ENCODE assay signal across 23 mouse cellular contexts in the genomic region with DNA sequence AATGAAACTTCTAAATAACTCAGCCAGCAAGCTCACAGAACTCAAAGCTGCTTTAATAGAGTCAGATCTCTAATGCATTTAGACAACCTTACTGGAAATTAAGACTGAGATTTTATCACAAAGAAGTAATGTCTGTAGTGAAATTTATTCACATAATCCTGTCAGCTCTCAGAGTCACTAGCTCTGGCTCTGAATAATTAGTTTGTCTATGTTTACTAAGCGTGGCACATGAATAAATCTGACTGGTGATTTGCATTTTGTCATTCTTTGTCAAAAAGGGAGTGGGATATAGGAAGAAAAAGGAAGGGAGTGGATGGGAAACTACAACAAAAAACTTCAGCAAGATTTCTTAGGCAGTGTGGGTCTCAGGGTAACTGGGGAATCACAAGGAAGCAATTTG.
DNase-seq lines count a peak whose midpoint lies in the region; ATAC-seq and TF ChIP-seq lines count a peak whose summit lies in the region.
"Had no signal": no experiment of that assay in that cellular context is flagged by ENCODE, and none has a peak within 500 bp of the region (broad histone marks: within the 10 kb centered on the region; RNA-seq: fewer than 3 reads in every experiment).

No protein-coding gene starts in this region.

- WGBS in forebrain, embryonic 13.5 days = 17% methylated on average over 1 of the region's 1 CpGs
- 30% methylated on average over 1 of the region's 1 CpGs for WGBS in forebrain, embryonic 11.5 days
- 8% methylated on average over 1 of the region's 1 CpGs for WGBS in midbrain, embryonic 11.5 days
- 15% methylated on average over 1 of the region's 1 CpGs for WGBS in midbrain, postnatal 0 days
- 12% methylated on average over 1 of the region's 1 CpGs for WGBS in forebrain, postnatal 0 days
- WGBS in neural tube, embryonic 15.5 days = 25% methylated on average over 1 of the region's 1 CpGs

- H3K27ac ChIP-seq in forebrain, embryonic 13.5 days = no peak overlapping the region; the same call in 1 of the 2 replicates
- H3K27ac ChIP-seq in forebrain, embryonic 11.5 days (ENCODE audit: low read depth, low read length) = no peak overlapping the region
- no peak overlapping the region for H3K27ac ChIP-seq in midbrain, embryonic 11.5 days (ENCODE audit: low read depth, low read length)
- H3K27ac ChIP-seq in midbrain, postnatal 0 days (ENCODE audit: low read depth, low read length) = no peak overlapping the region
- no peak overlapping the region for H3K27ac ChIP-seq in forebrain, postnatal 0 days (ENCODE audit: low read depth, low read length)
- H3K27ac ChIP-seq in neural tube, embryonic 15.5 days (replicated peaks) = no peak overlapping the region
- H3K27ac ChIP-seq: heart, adult 2 months; heart, embryonic 10.5 days; heart, embryonic 13.5 days; hindbrain, embryonic 12.5 days; hindbrain, embryonic 15.5 days had no signal

- ATAC-seq in forebrain, embryonic 13.5 days = peak; percentile 77
- no peak for ATAC-seq in forebrain, embryonic 11.5 days (replicated peaks; ENCODE audit: low FRiP score)
- peak; percentile 75 for ATAC-seq in midbrain, embryonic 11.5 days (ENCODE audit: low FRiP score)
- ATAC-seq in midbrain, postnatal 0 days (ENCODE audit: low FRiP score) = no peak
- ATAC-seq in forebrain, postnatal 0 days = peak; percentile 86
- no peak for ATAC-seq in neural tube, embryonic 15.5 days (ENCODE audit: low FRiP score)
- ATAC-seq: intestine, postnatal 0 days; Patski had no signal

- H3K4me3 ChIP-seq in forebrain, embryonic 13.5 days = no peak overlapping the region
- H3K4me3 ChIP-seq in forebrain, embryonic 11.5 days (ENCODE audit: low read depth, low read length) = no peak overlapping the region
- H3K4me3 ChIP-seq in midbrain, embryonic 11.5 days (ENCODE audit: low read depth, low read length) = no peak overlapping the region
- H3K4me3 ChIP-seq in midbrain, postnatal 0 days (ENCODE audit: low read depth, low read length) = no peak overlapping the region
- no peak overlapping the region for H3K4me3 ChIP-seq in forebrain, postnatal 0 days (ENCODE audit: low read depth, low read length)
- H3K4me3 ChIP-seq in neural tube, embryonic 15.5 days (replicated peaks) = no peak overlapping the region
- H3K4me3 ChIP-seq: heart, adult 2 months; heart, embryonic 10.5 days; heart, embryonic 13.5 days; hindbrain, embryonic 12.5 days; hindbrain, embryonic 15.5 days had no signal

- H3K4me2 ChIP-seq in forebrain, embryonic 13.5 days = no peak overlapping the region
- H3K4me2 ChIP-seq in forebrain, embryonic 11.5 days (ENCODE audit: low read depth, low read length, severe bottlenecking) = no peak overlapping the region
- H3K4me2 ChIP-seq in midbrain, embryonic 11.5 days = no peak overlapping the region
- no peak overlapping the region for H3K4me2 ChIP-seq in midbrain, postnatal 0 days (ENCODE audit: low read depth, low read length, poor library complexity, severe bottlenecking)
- H3K4me2 ChIP-seq in forebrain, postnatal 0 days (ENCODE audit: low read depth) = no peak overlapping the region
- H3K4me2 ChIP-seq in neural tube, embryonic 15.5 days = no peak overlapping the region
- H3K4me2 ChIP-seq: heart, embryonic 13.5 days; hindbrain, embryonic 12.5 days; hindbrain, embryonic 15.5 days had no signal

- H3K4me1 ChIP-seq in forebrain, embryonic 13.5 days = 0 out of 2 replicates have a peak, but pooled peaks cover 4% of the 10 kb centered on the region
- no peaks in the 10 kb centered on the region for H3K4me1 ChIP-seq in forebrain, embryonic 11.5 days (replicated peaks; ENCODE audit: control insufficient read depth, insufficient read depth, low read length)
- no peaks in the 10 kb centered on the region for H3K4me1 ChIP-seq in midbrain, embryonic 11.5 days (ENCODE audit: control insufficient read depth, insufficient read depth, low read length)
- H3K4me1 ChIP-seq in midbrain, postnatal 0 days (ENCODE audit: insufficient read depth, low read length) = peaks cover under 1% of the 10 kb centered on the region; the same call in 1 of the 2 replicates
- 0 out of 2 replicates have a peak, but pooled peaks cover 3% of the 10 kb centered on the region for H3K4me1 ChIP-seq in forebrain, postnatal 0 days (ENCODE audit: insufficient read depth)
- H3K4me1 ChIP-seq in neural tube, embryonic 15.5 days = no peaks in the 10 kb centered on the region
- H3K4me1 ChIP-seq: heart, embryonic 10.5 days; heart, embryonic 13.5 days; hindbrain, embryonic 12.5 days; hindbrain, embryonic 15.5 days had no signal

- H3K9me3 ChIP-seq in forebrain, embryonic 13.5 days (replicated peaks) = no peaks in the 10 kb centered on the region
- H3K9me3 ChIP-seq in forebrain, embryonic 11.5 days (ENCODE audit: control insufficient read depth, low read length) = no peaks in the 10 kb centered on the region
- no peaks in the 10 kb centered on the region for H3K9me3 ChIP-seq in midbrain, embryonic 11.5 days (ENCODE audit: control insufficient read depth, low read length)
- no peaks in the 10 kb centered on the region for H3K9me3 ChIP-seq in midbrain, postnatal 0 days (ENCODE audit: low read length)
- H3K9me3 ChIP-seq in forebrain, postnatal 0 days (ENCODE audit: low read length) = no peaks in the 10 kb centered on the region
- H3K9me3 ChIP-seq in neural tube, embryonic 15.5 days (replicated peaks) = no peaks in the 10 kb centered on the region
- H3K9me3 ChIP-seq: heart, embryonic 10.5 days; heart, embryonic 13.5 days; hindbrain, embryonic 12.5 days; hindbrain, embryonic 15.5 days had no signal

- TF ChIP-seq CTCF in midbrain, postnatal 0 days (IDR thresholded peaks at IDR 0.05) = no peak
- TF ChIP-seq CTCF in brain, embryonic 14.5 days (IDR thresholded peaks at IDR 0.05; ENCODE audit: borderline replicate concordance, extremely low read depth, insufficient read depth, insufficient read length) = no peak
- no peak for TF ChIP-seq CTCF in forebrain, postnatal 0 days (IDR thresholded peaks at IDR 0.05; ENCODE audit: low read depth)

- no peak for TF ChIP-seq POLR2A in brain, embryonic 14.5 days (IDR thresholded peaks at IDR 0.05; ENCODE audit: borderline replicate concordance, extremely low read depth, insufficient read depth, insufficient read length, poor library complexity, severe bottlenecking)

- H3K36me3 ChIP-seq in forebrain, embryonic 13.5 days (ENCODE audit: poor library complexity, severe bottlenecking) = no peaks in the 10 kb centered on the region
- H3K36me3 ChIP-seq in forebrain, embryonic 11.5 days (ENCODE audit: control insufficient read depth, insufficient read depth, low read length) = no peaks in the 10 kb centered on the region
- H3K36me3 ChIP-seq in midbrain, embryonic 11.5 days (ENCODE audit: control insufficient read depth, insufficient read depth, low read length) = no peaks in the 10 kb centered on the region
- H3K36me3 ChIP-seq in midbrain, postnatal 0 days (ENCODE audit: insufficient read depth, low read length) = no peaks in the 10 kb centered on the region
- no peaks in the 10 kb centered on the region for H3K36me3 ChIP-seq in forebrain, postnatal 0 days (ENCODE audit: insufficient read depth)
- no peaks in the 10 kb centered on the region for H3K36me3 ChIP-seq in neural tube, embryonic 15.5 days
- H3K36me3 ChIP-seq: heart, embryonic 10.5 days; heart, embryonic 13.5 days; hindbrain, embryonic 12.5 days; hindbrain, embryonic 15.5 days had no signal

- H3K9ac ChIP-seq in forebrain, embryonic 13.5 days = no peak overlapping the region
- no peak overlapping the region for H3K9ac ChIP-seq in forebrain, embryonic 11.5 days (ENCODE audit: low read length)
- no peak overlapping the region for H3K9ac ChIP-seq in midbrain, embryonic 11.5 days (ENCODE audit: low read length)
- H3K9ac ChIP-seq in midbrain, postnatal 0 days (replicated peaks; ENCODE audit: low read length, poor library complexity, severe bottlenecking) = no peak overlapping the region
- no peak overlapping the region for H3K9ac ChIP-seq in forebrain, postnatal 0 days
- no peak overlapping the region for H3K9ac ChIP-seq in neural tube, embryonic 15.5 days (replicated peaks)
- H3K9ac ChIP-seq: heart, embryonic 13.5 days; hindbrain, embryonic 12.5 days; hindbrain, embryonic 15.5 days had no signal

- intact Hi-C loops in heart, postnatal 25 days (cut with DNase I) = no loop called here

- DNase-seq in forebrain, embryonic 11.5 days (ENCODE audit: low spot score) = no peak
- DNase-seq in midbrain, embryonic 11.5 days (ENCODE audit: low spot score, missing footprints) = no peak
- DNase-seq in midbrain, postnatal 0 days (ENCODE audit: low spot score) = no peak
- DNase-seq in brain, embryonic 14.5 days (ENCODE audit: low read depth) = peak; percentile 53
- peak; percentile 27 for DNase-seq in forebrain, postnatal 0 days
- no peak for DNase-seq in heart, postnatal 25 days (ENCODE audit: low spot score)
- DNase-seq: adrenal gland, postnatal 10 days; adrenal gland, postnatal 36 days; cerebellum, adult 11-12 months; cerebellum, adult 8-10 months; cerebellum, postnatal 14 days; gastrocnemius, postnatal 10 days; gastrocnemius, postnatal 36 days; heart, adult 2 months; heart, postnatal 14 days had no signal

- no peaks in the 10 kb centered on the region for H3K27me3 ChIP-seq in forebrain, embryonic 13.5 days
- no peaks in the 10 kb centered on the region for H3K27me3 ChIP-seq in forebrain, embryonic 11.5 days (ENCODE audit: control insufficient read depth, insufficient read depth, low read length)
- H3K27me3 ChIP-seq in midbrain, embryonic 11.5 days (ENCODE audit: control insufficient read depth, insufficient read depth, low read length) = no peaks in the 10 kb centered on the region
- H3K27me3 ChIP-seq in midbrain, postnatal 0 days (ENCODE audit: insufficient read depth, low read length) = no peaks in the 10 kb centered on the region
- H3K27me3 ChIP-seq in forebrain, postnatal 0 days (ENCODE audit: insufficient read depth, low read length) = no peaks in the 10 kb centered on the region
- H3K27me3 ChIP-seq in neural tube, embryonic 15.5 days (replicated peaks) = no peaks in the 10 kb centered on the region
- H3K27me3 ChIP-seq: heart, embryonic 13.5 days; hindbrain, embryonic 12.5 days; hindbrain, embryonic 15.5 days; Patski had no signal

Comparison
In these comparisons a context has a peak if more than half of its experiments do, and no peak if none do; other contexts are left out.
1. ATAC-seq: peak in forebrain, embryonic 13.5 days (single experiment), midbrain, embryonic 11.5 days (single experiment) and forebrain, postnatal 0 days (single experiment); none in forebrain, embryonic 11.5 days (single experiment), midbrain, postnatal 0 days (single experiment) and neural tube, embryonic 15.5 days (single experiment).
2. DNase-seq: peak in brain, embryonic 14.5 days (single experiment) and forebrain, postnatal 0 days (single experiment); none in forebrain, embryonic 11.5 days (single experiment), midbrain, embryonic 11.5 days (single experiment), midbrain, postnatal 0 days (single experiment) and heart, postnatal 25 days (single experiment).